Mouse (Mus musculus): ENCODE data around the gene Tomm5.
"Not testable (repeated sequence)": the region's sequence is repeated elsewhere in the genome, so short reads cannot be mapped to it uniquely, and the experiment has no call there.

Tomm5 gene

GRCm38 (mm10) chr4:45107601-45108277 lies at the start of gene Tomm5:
TSS of gene Tomm5 (minus strand) at chr4:45108114.
- peak; percentile 80 for DNase-seq (ENCODE audit: low spot score)

DNA sequence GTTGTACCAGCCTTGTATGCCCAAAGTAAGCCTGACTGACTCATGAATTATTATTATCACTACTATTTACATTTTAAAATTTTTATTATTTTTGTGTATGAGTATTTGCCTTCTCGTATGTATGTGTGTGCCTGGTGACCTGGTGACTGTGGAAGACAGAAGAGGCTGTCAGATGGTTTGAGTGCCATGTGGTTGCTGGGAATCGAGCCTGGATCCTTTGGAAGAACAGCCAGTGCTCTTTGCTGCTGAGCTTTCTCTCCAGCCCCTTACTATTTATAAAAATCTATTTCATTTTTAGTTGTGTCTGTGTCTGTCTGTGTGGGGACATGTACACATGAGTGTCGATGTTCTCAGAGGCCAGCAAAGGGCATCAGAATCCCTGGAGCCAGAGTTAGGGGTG lies 48.5 kb upstream of the Tomm5 start:
- no peak for DNase-seq (ENCODE audit: low spot score)

- DNase-seq (ENCODE audit: low spot score) = no peak
These were observed 35.1 kb upstream of the Tomm5 start for GRCm38 (mm10) chr4:45143005-45143404.

DNA sequence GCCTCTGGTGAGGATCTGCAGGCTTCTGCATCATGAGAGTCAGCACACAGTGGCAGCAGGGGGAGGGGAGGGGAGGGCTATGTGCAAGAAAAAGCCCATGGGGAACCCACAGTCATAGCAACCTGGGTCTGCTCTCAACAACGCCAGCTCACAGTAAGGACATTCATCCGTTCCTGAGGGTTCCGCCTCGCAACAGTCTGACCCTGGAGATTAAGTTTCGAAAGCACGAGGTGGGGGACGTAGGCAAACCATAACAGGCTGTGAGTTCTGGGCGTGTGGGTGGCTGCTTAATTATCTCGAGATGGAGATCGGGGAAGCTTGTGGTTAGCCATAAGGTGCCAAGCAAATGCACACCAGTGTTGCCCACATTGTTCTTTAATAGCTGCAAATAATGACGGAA lies 34.5 kb upstream of the Tomm5 start:
- no peak for DNase-seq (ENCODE audit: low spot score)

DNA sequence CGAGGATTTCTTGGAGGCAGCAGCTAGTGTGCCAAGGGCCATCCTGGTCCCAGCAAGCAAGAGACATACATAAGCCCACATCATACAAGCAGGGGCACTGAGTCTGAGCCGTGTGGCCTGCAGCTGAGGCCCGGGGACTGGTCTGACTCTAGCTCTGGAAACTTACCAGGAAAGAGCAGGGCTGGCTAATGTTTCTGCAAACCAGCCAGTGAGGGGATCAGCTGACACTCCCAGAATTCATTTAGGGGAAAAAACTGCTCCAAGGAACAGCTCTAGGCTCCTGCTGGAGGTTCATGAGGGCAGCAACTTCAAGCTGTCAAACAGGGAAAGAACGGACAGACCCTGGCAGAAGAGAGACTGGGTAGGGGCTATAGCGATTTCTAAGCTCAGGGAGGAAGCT lies 33.9 kb upstream of the Tomm5 start:
- no peak for DNase-seq (ENCODE audit: low spot score)

DNA sequence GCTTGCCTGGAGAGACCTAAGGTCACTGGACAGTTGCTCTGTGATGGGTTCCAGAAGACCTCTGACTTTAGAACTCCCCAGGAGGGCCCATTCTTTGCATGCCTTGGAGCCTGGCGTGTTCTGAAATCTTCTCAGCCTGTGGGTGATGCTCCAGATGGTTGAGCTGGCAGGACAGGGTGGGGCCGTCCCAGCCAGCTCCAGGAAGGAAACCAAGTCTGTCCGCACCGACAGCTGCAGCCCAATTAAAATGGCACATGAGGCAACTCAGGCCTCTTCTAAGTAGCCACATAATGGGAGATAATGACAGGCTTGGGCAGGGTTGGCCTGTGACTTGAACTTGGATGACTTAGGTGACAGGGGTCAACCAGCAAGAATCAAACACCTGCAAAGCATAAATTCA lies 29.7 kb upstream of the Tomm5 start:
- no peak for DNase-seq (ENCODE audit: low spot score)

DNA sequence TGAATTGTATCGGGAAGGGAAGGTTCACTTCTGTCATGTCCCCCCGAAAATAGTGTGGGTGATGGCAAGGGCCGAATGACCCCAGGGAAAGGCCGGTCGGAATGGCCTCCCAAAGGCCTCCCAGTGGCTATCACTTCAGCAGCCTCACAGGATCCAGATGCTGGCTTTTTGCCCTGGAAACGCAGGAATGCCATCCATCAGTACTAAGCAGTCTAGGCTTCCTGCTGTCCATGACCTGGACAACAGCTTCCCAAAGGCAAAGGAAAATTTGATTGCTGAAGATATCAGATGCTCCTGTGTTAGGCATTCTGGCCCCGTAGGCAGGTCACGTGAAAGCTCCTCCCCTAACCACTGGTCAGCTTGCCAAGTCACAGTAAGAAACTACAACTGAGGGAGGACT lies 26.6 kb upstream of the Tomm5 start:
- no peak for DNase-seq (ENCODE audit: low spot score)

- DNase-seq (ENCODE audit: low spot score) = no peak
These were observed 23.1 kb upstream of the Tomm5 start for GRCm38 (mm10) chr4:45131021-45131420.

DNA sequence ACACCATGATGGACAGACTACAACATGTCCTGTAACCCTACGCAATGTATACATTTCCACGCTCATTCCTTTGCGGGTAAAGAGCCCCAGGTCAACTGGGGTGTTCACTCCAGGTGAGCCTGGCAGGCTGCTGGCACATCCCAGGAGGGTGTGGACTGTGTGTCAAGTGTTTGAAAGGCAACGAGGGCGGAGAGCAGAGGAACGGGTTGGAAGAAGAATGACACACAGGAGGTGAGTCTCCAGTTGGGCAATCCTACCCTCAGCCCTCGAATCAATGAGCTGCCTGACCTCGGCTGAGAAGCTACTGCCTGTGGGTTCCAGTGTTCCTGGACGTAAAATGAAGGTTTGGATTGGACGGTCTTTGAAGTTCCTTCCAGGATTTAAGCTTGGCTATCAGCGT lies 13.4 kb upstream of the Tomm5 start:
- DNase-seq (ENCODE audit: low spot score) = no peak

DNA sequence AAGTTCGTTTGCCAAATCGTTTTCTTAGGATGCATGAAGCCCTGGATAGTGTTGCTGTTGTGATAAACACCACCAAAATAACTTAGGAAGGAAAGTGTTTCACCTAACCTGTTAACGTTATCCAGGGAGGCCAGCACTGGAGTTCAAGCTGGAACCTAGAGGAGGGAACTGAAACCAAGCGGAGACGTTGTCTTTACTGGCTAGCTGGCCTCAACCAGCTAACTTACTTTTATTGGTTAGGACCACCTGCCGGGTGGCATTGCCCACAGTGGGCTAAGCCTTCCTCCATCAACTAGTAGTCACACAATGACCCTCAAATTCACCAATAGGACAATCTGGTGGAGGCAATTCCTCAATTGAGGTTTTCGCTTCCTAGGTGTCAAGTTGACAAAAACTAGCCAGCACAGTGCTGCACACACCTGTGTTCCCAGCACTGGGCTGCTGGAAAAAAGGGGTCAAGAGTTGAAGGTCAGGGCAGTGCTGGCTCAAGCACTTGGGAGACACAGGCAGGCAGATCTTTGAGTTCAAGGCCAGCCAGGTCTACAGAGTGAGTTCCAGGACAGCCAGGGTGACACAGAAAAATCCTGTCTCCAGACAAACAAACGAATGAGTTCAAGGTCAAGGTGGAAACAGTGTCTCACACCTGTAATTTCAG lies 669 bp upstream of the Tomm5 start:
- DNase-seq (ENCODE audit: low spot score) = no peak

GRCm38 (mm10) chr4:45107066-45107465 lies 848 bp downstream of the Tomm5 start:
- no peak for DNase-seq (ENCODE audit: low spot score)

GRCm38 (mm10) chr4:45106409-45106808 lies 1.5 kb downstream of the Tomm5 start:
- DNase-seq (ENCODE audit: low spot score) = no peak

GRCm38 (mm10) chr4:45097198-45097872 lies 10.6 kb downstream of the Tomm5 start:
- DNase-seq (ENCODE audit: low spot score) = peak; percentile 55

- DNase-seq (ENCODE audit: low spot score) = no peak
These were observed 23.0 kb downstream of the Tomm5 start for GRCm38 (mm10) chr4:45084895-45085290.

GRCm38 (mm10) chr4:45084021-45084894 lies 23.7 kb downstream of the Tomm5 start, which contains the start of gene Fbxo10:
TSS of gene Fbxo10 (minus strand) at chr4:45084604.
- DNase-seq (ENCODE audit: low spot score) = peak; percentile 87

DNA sequence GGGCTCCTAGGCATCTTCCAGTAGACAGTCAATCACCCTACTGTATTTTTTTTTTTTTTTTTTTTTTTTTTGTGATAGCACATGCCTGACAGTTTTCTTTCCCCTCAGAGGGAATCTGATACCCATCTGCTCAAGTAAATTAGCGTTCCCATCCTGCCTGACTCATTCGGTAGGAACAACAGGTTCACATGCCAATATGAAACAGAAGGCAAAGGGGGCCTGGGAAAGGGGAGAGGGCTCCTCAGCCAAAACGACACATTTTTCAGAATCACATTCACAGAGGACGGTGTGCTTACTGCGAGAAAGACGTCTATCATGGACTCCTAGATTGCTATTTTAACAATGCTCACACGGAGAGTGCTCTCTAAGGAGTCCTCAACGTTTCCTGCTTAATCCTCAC lies 24.4 kb downstream of the Tomm5 start:
- DNase-seq (ENCODE audit: low spot score) = no peak

GRCm38 (mm10) chr4:45082951-45083350 lies 25.0 kb downstream of the Tomm5 start:
- DNase-seq (ENCODE audit: low spot score) = no peak

GRCm38 (mm10) chr4:45081041-45081440 lies 26.9 kb downstream of the Tomm5 start:
- not testable (repeated sequence) for DNase-seq (ENCODE audit: low spot score)

GRCm38 (mm10) chr4:45073544-45073943 lies 34.4 kb downstream of the Tomm5 start:
- no peak for DNase-seq (ENCODE audit: low spot score)

DNA sequence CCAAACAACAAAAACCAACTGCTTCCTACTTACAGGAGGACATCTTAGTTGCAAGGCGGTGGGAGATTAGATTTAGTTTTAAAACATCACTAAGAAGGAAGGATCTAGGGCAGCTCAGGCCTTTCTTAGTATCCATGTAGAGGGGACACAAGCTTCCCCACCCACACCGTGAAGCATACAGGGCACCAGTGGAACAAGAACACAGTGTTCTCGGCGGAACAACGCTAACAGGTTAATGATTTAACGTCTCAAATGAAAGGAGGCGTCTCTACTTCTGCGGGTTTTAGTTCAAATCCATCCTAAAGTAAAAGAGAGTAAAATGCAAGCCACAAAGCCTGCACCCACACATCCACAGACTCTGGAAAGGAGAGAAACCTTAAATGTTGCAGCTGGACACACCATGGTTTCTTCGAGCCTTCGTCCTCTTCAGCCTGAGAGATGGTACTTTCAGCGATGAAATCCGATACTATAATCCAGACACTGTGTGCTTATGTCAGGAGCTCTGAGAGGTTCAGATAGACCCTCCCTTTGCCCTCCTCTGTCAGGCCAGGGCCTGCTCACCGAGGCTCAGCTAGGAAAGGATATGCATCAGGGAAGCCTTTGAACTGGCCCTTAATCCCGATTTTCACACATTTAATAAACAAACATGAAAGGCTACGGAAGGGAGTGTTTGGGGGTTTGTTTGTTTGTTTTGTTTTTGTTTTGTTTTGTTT lies 35.5 kb downstream of the Tomm5 start:
- no peak for DNase-seq (ENCODE audit: low spot score)

- DNase-seq (ENCODE audit: low spot score) = no peak
These were observed 40.2 kb downstream of the Tomm5 start for GRCm38 (mm10) chr4:45067742-45068141.

All from ovary, postnatal 14 days (tissue).